Mouse (Mus musculus): ENCODE measurements around the gene Prmt2.

Prmt2 gene

GRCm38 (mm10) chr10:76218240-76218639 lies 19.4 kb downstream of the Prmt2 start:
- no peak for DNase-seq (ENCODE audit: low read depth, low spot score)

- DNase-seq (ENCODE audit: low read depth, low spot score) = no peak
Observed at GRCm38 (mm10) chr10:76217056-76217455, 20.6 kb downstream of the Prmt2 start.

GRCm38 (mm10) chr10:76214161-76214560 lies 23.5 kb downstream of the Prmt2 start:
- DNase-seq (ENCODE audit: low read depth, low spot score) = no peak

DNA sequence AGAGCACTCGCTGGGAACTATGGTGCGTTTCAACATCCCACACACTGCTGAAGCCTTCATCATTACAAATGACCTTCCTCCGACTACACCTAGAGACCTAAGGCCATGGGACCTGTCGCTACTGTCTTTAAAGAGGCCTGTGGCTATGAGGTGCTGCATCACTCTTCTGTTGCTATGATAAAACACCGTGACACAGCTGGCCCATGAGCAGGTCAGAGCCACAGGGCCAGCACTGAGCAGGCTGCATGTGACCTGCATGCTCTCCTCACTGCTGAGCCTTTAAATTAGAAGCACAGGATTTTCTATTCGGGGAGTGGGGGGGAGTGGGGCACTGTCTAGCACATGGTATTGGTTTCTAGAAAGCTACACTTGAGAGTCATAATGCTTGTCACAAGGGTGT lies 25.5 kb downstream of the Prmt2 start:
- no peak for DNase-seq (ENCODE audit: low read depth, low spot score)

- no peak for DNase-seq (ENCODE audit: low read depth, low spot score)
Observed at GRCm38 (mm10) chr10:76210806-76211205, 26.9 kb downstream of the Prmt2 start.

GRCm38 (mm10) chr10:76209241-76209640 lies 28.4 kb downstream of the Prmt2 start:
- DNase-seq (ENCODE audit: low read depth, low spot score) = no peak

DNA sequence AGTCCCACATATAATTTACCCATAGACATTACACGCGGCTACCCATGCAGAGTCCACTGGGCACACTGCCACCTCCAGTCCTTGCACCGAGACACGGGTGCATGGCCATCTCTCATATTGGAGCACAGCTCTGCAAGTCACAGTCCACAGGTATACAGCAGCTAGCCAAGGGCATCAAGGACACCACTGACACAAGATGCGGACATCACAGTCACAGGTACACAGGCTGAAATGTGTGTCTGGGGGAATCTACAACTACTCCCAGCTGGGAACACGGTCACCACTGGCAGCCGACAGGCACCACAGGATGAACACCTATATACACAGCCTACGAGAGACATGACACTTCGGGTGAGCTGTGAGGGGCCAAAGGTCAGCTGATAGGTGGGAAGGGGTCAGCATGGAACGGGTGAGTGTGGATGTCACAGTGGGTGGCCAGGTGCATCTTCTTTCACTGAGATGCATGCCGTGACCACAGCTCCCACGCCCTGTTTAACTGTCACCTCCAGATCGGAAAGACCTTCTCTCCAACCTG lies 30.3 kb downstream of the Prmt2 start:
- DNase-seq (ENCODE audit: low read depth, low spot score) = no peak

- peak; percentile 50 for DNase-seq (ENCODE audit: low read depth, low spot score)
Observed at GRCm38 (mm10) chr10:76203798-76204283, 33.8 kb downstream of the Prmt2 start.

DNA sequence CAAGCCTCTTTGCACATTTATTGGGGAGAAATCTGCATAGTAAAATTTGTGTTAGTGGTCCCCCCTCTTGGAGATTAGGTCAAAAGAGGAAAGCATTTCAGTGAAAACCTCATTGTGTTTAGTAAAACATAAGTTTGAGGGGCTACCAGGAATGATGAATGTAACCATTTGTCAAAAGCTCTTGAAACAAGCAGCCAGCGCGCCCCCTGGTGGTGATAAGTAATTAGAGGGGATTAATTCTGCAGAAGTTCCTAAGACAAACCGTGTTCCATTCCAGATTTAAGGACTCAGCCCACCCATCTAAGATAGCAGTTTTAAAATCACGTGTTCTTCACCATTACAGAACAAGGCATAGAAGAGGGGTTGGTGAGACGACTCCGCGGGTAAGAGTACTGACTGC lies 35.7 kb downstream of the Prmt2 start:
- peak; percentile 83 for DNase-seq (ENCODE audit: low read depth, low spot score)

DNA sequence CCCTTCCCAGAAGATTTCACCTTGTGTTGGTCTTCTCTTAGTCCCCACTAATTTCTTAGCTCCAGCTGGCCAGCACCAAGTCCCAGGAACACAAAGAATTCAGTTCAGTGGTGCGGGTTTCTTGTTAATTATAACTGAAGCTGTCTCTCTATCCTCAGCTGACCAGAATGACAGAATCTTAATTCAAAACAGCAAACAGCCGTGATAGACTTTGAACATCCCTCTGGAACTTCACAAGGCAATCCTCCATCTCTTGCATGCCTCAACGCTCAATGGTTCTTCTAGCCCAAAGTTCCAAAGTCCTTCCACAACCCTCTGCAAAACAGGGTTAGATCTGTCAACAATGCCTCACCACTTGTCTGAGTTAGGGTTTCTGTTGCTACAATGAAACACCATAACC lies 36.2 kb downstream of the Prmt2 start:
- no peak for DNase-seq (ENCODE audit: low read depth, low spot score)

DNA sequence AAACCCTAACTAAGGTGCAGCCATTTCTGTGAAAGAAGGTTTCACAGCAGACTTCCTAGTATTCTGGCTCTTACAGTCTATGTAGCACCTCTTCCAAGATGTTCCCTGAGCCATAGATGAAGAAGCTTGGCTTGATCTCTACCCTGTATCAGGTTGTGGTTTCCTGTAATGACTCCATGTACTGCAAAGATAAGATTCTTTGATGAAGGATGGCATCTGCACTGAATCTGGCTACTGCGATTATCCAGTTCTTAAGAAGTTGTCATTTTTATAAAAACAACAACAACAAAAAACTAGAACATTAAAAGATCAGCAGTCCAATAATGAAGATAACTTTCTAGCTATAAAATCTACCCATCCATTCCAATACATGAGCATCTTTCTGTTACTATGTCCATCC lies 49.7 kb downstream of the Prmt2 start:
- no peak for DNase-seq (ENCODE audit: low read depth, low spot score)

GRCm38 (mm10) chr10:76185216-76185615 lies 52.4 kb downstream of the Prmt2 start:
- DNase-seq (ENCODE audit: low read depth, low spot score) = no peak

DNA sequence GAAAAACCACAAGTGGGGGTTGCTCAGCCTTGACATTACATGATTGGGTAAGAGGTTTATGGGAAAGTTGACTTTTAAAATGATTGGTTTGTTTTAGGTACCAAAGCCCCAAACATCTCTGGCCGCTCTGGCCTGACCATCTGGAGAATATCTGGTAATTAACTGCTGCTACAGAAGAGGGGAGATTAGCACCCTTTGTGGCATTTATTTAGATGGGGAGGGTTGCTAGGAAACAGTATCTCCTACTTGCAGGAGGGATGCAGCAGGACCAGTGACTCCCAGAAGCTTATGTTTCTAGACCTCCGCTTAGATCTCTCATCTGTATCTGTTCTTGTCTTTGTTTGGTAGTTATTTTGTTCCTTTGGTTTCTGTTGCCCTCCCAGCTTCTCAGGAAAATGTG lies 62.8 kb downstream of the Prmt2 start:
- no peak for DNase-seq (ENCODE audit: low read depth, low spot score)

DNA sequence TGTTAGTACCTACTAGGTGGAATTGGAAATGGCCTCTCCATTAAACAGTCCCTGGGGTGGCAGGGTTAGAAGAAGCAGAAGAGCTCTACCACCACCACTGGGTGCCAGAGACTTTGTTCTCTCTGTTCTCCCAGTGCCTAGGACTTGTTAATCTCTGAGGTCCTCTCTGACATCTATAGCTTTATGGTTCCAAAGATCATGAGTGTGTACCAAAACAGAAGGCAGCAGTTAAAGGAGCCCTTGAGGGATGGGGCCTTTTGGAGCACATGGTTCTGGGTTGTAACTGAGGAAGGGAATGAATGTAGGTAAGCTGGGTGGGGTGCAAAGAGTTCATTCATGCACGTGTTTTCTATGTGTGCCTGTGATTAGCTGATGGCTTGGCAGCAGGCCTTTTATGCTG lies 79.7 kb downstream of the Prmt2 start:
- DNase-seq (ENCODE audit: low read depth, low spot score) = no peak

GRCm38 (mm10) chr10:76157528-76157927 lies 80.1 kb downstream of the Prmt2 start:
- DNase-seq (ENCODE audit: low read depth, low spot score) = no peak
